Mouse (Mus musculus): ENCODE data around the gene Dennd4c.

Dennd4c gene

DNA sequence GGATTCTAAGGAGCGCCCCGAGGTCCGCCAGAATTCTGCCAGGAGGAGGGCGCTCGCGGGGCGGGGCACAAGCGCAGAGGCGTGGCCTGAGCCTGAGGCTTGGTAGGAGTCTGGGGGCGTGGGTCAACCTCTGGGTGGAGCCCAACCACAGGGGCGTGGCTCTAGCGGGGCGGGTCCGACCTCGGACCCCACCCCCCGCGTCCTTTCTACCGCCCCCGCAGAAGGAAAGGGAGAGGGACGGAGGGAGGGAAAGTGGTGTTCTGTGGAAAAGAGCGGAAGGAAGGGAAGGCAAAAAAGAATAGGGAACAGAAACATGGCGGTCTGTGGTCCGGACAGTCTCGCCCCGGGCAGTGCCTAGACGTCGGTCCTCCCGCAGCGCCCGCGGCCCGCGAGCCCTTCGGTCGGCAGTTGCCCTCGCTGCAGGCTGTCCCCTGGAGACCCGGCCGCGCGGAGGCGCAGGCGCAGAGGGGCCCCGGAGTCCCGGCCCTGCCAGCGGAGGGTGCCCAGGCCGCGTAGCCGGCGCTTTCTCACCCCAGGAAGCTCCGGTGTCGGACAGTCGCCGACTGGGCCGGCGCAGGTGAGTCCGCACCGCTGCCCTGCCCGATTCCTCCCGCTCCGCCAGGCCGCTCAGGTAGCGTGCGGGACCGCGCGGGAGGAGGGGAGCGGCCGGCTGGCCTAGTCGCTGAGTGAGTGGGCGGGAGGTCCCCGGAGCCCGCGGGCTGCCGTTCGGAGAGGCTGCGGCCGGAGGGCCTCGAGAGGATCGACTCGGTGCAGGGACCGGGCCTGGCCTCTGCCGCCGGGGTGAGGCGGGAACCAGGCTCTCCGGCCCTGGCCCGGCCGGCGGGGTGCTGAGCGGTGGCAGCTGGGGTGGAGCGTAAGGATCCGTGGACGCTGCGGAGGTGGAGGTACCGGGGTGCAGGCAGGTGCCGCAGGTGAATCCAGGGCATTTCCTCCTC lies at the start of gene Dennd4c:
TSS of gene Dennd4c (plus strand) at position 220 of the 956 bp plus-strand sequence.
- DNase-seq (ENCODE audit: low spot score in 2 of 2), result peak; percentile 94 to 95

- no peak for DNase-seq (ENCODE audit: low spot score in 2 of 2)
These were observed 49.0 kb upstream of the Dennd4c start for GRCm38 (mm10) chr4:86699161-86699865.

DNA sequence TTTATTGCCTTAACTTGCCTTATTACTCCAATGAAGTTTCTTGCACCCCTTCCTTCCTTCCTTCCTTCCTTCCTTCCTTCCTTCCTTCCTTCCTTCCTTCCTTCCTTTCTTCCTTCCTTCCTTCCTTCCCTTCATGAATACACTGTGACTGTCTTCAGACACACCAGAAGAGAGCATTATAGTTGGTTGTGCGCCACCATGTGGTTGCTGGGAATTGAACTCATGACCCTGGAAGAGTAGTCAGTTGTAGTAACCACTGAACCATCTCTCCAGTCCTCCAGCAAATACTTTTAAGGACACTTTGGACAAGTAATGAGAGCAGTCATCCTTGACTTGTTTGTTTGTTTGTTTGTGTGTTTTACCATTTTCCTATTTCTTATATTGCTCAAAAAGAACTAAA lies 39.6 kb upstream of the Dennd4c start:
- no peak for DNase-seq (ENCODE audit: low spot score in 2 of 2)

DNA sequence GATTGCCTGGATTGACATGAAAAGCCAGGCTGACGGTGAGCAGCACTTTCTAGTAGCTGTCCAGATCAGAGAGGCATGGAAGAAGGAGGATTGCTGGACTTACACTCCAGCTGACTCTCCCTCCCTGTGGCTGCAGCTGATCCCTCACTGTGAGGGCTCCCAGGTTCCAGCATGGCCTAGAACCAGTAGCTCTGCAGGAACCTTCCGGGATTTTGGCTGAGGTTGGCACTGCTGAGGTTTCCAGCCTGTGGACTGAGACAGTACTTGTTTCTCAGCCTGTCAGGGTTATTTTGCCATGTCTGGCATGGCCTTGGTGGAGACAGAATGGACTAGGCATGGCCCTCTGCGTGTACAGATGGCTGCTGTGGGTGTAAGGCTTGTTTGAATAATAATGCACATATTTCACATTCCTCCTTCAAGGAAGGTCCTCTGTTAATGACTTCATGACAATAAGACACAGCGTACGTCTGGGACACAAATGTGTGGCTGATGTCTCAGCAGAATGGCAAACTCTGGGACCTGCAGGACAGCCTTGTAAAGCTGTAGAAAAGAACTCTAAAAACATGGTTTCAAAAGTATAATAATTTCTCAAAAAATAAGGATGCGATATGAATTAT lies 38.2 kb upstream of the Dennd4c start:
- no peak for DNase-seq (ENCODE audit: low spot score in 2 of 2)

DNA sequence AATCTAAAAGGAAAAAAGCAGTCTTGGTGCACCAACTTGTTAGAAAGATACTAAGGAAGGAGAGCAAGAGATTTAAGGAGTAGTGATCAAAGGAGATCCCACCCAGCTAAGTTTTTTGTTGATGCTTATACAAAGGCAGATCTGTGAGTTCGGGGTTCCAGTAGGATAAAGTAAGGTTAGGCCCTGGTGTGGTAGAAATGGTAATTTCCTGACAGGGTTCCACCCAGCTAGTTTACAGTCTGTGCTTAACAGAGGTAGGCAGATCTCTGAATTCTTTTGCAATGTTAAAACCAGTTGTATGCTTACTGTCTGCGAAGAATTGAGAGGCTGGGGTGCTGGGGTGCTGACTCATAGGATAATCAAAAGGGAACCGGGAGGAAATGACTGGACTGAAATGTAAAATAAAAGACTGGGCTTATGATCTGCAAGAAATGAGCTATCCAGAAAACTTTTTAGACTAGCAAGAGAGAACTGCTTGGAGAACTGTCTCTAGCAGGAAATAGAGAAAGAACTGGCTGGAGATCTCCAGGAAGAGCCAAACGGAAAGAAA lies 37.6 kb upstream of the Dennd4c start:
- no peak for DNase-seq (ENCODE audit: low spot score in 2 of 2)

GRCm38 (mm10) chr4:86712751-86713195 lies 35.6 kb upstream of the Dennd4c start:
- peak; percentile 51 to 66 for DNase-seq (ENCODE audit: low spot score in 2 of 2)

- DNase-seq (ENCODE audit: low spot score in 2 of 2), result no peak
These were observed 34.8 kb upstream of the Dennd4c start for GRCm38 (mm10) chr4:86713518-86713917.

DNA sequence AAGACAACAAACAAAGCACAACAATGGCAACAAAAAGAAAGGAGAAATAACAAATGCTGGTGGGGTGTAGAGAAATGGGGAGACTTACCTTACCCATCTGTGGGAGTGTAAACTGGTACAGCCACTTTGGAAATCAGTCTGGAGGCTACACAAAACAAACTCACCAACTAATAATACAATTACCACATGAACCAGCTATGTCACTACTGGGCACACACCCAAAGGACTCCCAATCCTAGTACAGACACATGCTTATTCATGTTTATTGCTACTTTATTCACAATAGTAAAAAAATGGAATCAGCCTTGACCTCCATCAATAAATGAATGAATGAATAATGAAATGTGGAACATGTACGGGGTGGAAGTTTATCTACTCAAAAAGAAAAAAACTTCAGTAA lies 33.0 kb upstream of the Dennd4c start:
- no peak for DNase-seq (ENCODE audit: low spot score in 2 of 2)

DNA sequence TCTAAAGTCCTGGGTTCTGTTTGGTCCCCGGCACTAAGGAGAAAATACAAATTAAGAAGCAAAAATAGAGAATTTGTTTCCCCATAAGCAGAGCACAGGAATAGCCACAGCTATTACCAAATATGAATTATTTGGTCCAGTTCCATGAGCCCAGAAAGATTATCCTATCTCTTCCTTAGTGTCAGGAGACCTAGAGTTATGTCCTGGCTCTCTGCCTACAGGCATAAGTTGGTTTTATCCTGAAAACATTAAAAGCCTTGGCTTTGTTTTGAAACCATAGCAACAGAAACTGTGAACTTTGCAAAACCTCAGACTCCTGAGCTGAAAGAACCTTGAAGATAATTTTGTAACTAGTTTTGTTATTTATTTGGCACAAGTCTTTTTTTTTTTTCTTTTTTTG lies 31.2 kb upstream of the Dennd4c start:
- no peak for DNase-seq (ENCODE audit: low spot score in 2 of 2)

GRCm38 (mm10) chr4:86718878-86719577 lies 29.3 kb upstream of the Dennd4c start:
- no peak for DNase-seq (ENCODE audit: low spot score in 2 of 2)

- DNase-seq (ENCODE audit: low spot score in 2 of 2), result no peak
These were observed 26.4 kb upstream of the Dennd4c start for GRCm38 (mm10) chr4:86721856-86722358.

- peak in 1 of 2 experiments; percentile 26 for DNase-seq (ENCODE audit: low spot score in 2 of 2)
These were observed 23.2 kb upstream of the Dennd4c start for GRCm38 (mm10) chr4:86725175-86725574.

GRCm38 (mm10) chr4:86726141-86726540 lies 22.2 kb upstream of the Dennd4c start:
- DNase-seq (ENCODE audit: low spot score in 2 of 2), result no peak

GRCm38 (mm10) chr4:86729829-86730228 lies 18.5 kb upstream of the Dennd4c start:
- no peak for DNase-seq (ENCODE audit: low spot score in 2 of 2)

DNA sequence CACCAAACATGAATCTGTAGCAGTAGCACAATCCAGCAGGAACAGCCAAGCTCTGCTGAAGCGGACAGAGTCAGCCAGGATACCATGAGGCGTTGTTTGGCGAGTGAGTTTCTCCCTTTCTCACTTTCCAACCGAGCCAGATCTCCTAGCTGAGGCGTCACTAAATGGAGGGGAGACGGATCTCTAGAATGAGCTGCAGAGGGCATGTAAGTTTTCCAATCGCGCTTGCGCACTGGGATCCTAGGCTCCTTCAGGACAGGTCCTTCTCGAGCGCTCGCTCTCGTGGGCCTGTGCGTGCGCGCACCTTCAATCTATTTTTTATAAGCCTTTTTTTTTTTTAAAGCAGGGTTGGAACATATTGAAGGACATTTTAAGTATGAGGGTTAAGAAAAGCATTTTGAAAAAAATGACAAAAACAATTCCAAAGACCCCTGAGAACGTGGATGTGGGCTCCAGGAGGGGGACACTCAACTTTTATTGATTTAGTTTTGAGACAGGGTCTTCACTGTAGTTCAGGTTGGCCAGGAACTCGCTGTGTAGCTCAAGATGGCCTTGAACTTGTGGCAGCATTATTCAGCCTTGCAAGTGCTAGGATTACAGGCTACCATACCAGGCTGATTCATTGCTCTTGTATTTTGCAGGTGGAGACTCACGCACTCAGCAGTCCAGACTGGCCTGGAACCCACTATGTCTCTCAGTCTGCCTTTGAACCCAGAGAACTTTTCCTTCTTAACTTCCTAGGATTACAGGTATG lies 14.1 kb upstream of the Dennd4c start:
- DNase-seq (ENCODE audit: low spot score in 2 of 2), result no peak

DNA sequence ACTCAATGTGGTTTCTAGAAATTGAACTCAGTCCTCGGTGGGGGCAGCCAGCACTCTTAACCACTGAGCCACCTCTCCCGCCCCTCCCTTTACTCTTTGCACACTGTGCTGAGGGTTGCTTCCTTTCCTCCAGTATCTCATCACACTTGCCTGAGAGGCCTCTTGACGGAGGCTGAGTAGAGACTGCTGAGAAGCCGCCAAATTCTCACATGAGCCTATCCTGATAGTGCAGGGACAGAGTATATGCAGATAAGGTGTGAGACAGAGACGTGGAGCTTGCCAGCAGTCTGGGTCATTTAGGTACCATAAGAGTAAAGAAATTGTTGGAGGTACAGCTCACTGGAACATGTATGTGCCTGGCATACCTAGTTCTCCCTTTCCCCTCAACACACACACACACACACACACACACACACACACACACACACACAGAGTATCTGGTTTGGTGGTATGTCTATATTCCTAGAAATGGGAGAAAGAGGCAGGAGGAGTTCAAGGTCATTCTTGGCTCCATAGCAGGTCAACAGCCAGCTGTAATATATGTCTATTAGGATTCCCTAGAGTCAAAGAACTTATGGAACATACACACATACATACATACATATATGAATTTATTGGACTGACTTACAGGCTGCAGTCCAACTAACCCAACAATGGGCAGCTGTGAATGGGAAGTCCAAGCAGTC lies 8.9 kb upstream of the Dennd4c start:
- no peak for DNase-seq (ENCODE audit: low spot score in 2 of 2)

DNA sequence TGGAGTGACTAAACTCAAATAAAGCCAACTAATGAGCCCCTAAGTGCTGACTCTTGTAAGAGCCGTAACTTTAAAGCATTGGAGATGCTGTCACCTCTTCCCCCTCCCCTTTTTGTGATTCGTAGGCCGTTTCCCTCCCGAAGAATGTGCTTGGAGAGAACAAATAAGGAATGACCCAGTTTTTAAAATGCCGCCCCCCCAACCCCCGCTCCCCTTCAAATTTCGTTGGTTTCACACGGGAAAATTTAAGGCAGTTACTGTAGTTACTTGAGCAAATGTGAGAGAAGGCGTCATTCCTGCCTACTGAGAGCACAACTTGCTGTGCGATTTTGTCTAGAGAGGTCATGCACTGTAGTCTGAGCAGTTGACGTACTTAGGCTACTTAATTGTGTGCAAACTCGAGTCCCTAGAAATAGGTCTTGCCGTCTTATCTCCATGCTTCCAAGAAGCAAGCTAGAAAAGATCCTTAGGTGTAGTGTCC lies 1.0 kb downstream of the Dennd4c start:
- no peak for DNase-seq (ENCODE audit: low spot score in 2 of 2)

- no peak for DNase-seq (ENCODE audit: low spot score in 2 of 2)
These were observed 2.1 kb downstream of the Dennd4c start for GRCm38 (mm10) chr4:86750346-86750945.

DNA sequence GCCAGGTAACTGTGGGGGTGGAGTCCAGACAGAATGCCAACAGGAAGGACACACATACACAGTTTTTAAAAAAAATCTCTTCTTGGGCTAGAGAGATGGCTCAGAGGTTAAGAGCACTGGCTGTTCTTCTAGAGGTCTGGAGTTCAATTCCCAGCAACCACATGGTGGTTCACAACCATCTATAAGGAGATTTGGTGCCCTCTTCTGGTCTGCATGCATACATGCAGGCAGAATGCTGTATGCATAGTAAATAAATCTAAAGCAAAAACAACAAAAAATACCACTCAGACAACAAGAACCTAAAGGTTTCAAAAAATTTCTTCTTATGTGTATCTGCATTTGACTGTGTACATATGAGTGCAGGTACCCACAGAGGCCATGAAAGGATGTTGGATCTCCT lies 16.0 kb downstream of the Dennd4c start:
- no peak for DNase-seq (ENCODE audit: low spot score in 2 of 2)

Measured in urinary bladder, postnatal 36 days (tissue).